Mouse (Mus musculus): Measurements from ENCODE around the gene Dlg4. TPM values are rescaled to one million over a fixed set of nuclear protein-coding genes. Genes with fewer than 3 reads are reported as not detected.

Dlg4 gene
- polyA plus RNA-seq, 1 experiment from 2014 or later, result 48.1 TPM

DNA sequence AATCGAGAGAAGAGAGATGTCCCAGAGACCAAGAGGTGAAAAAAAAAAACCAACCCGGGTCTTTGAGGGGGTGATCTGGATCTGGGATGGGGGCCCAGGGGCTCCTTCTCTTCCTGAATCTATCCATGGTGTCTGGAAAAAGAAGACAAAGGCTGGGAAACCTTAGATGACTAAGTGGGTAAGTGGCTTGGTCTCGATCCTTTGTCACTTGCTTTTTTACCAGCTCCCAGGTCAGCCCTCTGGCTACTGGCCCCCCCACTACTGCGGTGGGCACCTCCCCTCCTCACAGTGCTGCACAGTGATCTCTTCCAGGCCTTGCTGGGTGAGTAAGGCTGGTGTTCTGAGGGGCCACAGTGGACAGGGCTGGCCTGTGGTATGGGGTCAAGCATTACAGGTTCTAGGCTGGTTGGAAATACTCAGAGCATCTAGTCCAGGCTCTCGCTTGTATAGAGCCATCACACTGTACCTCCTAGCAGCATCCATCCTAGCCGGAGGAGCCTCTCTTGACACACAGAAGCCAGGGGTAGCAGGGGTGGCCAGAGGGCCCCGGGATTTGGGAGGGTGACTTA, 541 bp downstream of the Dlg4 start:
- in situ Hi-C loops (cut with MboI; ENCODE audit: low pct_unique_long_range_greater_than_20kb), result no loop called here
- no peaks in the 10 kb centered on the region for H3K27me3 ChIP-seq
- CTCF ChIA-PET, result interaction anchor here (0.5 to 1.4 kb wide), 3 partner anchors 11 to 583 kb away, joined by 3 to 6 read pairs (median 3); no protein-coding TSS in a partner anchor
- TF ChIP-seq CTCF (IDR thresholded peaks at IDR 0.05), result no peak
- no peak for ATAC-seq
- POLR2A ChIA-PET, result no interaction called here
- DNase-seq (ENCODE audit: low read depth, low spot score), result no peak

DNA sequence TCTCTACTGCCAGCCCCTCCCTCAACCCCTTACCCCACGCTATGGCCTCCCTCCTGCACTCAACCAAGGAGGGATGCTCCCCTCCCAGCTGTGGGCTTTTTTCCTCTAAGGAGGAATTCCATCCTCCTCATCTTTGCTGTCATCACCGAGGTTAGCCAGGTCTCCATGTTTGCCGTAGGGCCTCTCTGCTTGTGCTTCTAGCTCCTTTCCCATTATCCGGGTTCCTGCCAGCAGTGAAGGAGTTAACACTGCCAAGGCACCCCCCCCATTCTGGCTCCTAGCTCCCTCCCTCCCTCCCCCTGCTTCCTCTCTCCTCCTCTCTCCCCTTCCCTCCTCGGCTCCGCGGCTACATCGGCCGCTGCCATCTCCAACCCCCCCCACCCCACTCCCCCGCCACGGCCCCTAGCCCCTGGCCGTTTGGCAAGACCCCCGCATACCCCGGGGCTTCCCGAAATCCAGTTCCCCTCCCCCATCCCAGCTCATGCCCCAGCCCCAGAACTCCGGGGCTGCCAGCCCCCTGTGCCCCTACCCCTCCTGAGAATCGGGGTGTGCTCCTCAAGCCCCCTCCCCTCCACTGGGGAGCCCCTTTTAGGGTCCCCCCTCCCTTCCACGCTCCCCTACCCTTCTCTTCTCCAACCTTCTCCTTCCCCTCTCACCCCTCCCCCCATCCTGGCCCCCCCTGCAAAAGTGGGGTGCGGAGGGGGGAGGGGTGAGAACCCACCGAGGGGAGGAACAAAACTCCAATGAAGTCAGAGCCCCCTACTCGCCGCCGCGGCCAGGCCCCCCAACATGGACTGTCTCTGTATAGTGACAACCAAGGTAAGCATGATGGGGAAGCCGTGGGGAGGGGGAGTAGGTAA, 1.6 kb downstream of the Dlg4 start:
- ChIA-PET CTCF (no interaction called here), POLR2A (no interaction called here)
- H3K27me3 ChIP-seq, result no peaks in the 10 kb centered on the region
- no peak for TF ChIP-seq CTCF (IDR thresholded peaks at IDR 0.05)
- in situ Hi-C loops (cut with MboI; ENCODE audit: low pct_unique_long_range_greater_than_20kb), result no loop called here
- ATAC-seq (no peak), DNase-seq (ENCODE audit: low read depth, low spot score) (no peak)

DNA sequence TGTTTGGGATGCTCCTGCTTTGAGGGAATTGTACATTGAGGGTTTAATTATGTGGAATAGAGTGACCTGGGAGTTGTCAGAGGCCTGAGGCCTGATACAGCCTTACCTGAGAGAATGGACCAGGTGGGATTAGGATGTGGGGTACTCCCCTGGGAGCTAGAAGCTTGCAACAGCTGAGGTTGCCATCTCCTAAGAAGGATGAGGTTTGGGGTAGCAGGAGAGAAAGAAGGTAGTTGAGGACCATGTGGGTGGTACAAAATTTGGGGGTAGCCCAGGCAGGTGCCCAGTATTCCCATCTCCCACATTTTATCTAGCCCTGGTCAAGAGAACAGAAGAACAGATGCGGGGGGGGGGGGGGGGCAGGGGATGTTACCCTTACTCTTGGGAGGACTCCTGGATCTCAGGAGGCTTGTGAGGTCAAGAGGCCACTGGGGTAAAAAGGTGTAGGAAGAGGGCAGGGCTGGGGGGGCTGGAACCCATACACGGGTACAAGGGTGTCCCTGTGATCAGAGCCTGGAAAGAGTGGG, 2.8 kb downstream of the Dlg4 start:
- ATAC-seq, result no peak
- DNase-seq (ENCODE audit: low read depth, low spot score), result no peak
- CTCF ChIA-PET, result interaction anchor here (2.3 kb wide), 1 partner anchor 10 kb away, joined by 8 read pairs; no protein-coding TSS in a partner anchor
- no peaks in the 10 kb centered on the region for H3K27me3 ChIP-seq
- POLR2A ChIA-PET, result interaction anchor here (1.1 kb wide), 1 partner anchor 28 kb away, joined by 3 read pairs; no protein-coding TSS in a partner anchor
- in situ Hi-C loops (cut with MboI; ENCODE audit: low pct_unique_long_range_greater_than_20kb), result no loop called here
- no peak for TF ChIP-seq CTCF (IDR thresholded peaks at IDR 0.05)

DNA sequence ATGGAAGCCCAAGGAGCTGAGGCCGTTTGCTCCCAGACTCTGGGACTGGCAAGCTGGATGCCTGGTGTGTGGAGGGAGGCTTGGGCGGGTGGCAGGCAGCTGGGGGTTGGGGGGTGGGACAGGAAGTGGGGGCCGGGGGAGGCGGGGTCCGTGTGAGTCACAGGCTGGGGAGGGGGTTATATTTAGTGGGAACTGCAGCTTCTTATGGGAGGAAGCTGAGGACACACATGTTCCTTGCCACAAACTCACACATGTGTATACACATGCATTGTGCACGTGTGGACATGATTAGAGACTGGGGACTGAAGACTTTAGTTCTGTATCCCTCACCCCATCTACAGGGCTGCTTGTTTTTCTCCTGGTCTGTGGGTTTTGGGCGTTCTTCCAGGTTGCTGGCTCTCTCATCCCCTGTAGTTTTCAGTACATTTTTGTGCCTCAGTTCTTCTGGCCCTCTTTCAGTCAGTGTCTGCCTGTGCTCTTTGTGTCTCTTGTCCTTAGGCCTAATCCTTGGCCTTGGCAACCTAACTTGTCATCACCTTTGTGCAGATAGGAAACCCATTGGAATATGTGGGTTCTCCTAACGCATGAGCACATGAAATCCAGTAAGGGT, 3.4 kb downstream of the Dlg4 start:
- DNase-seq (ENCODE audit: low read depth, low spot score), result no peak
- CTCF ChIA-PET, result interaction anchor here (2.3 kb wide), 1 partner anchor 11 kb away, joined by 8 read pairs; no protein-coding TSS in a partner anchor

DNA sequence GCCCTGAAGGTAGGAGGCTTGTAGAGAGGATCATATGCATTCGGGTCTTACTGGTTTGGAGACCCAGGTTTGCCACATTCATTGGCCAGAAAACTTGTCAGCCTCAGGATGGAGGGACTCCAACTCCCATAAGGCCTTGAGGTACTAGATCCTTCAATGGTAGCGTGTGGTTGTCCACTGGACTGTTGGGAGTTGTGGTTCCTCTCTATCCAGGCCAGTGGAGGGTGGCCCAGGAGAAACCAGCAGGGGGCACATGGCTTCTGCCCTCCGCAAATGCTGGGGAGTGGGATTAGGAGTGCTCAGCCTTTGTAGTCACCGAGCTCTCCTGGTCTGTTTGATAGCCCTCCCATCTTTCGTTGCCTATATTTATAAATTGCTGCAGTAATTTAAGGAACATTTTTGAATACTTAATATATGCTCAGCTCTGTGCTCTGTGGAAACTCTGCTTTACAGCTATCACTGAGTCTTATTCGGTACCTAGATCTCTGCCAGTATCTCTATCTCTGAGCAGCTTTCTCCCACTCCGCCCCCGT, 4.1 kb downstream of the Dlg4 start:
- ChIA-PET POLR2A (interaction anchor here (1.1 kb wide), 1 partner anchor 25 kb away, joined by 3 read pairs; no protein-coding TSS in a partner anchor), CTCF (interaction anchor here (2.3 kb wide), 1 partner anchor 11 kb away, joined by 8 read pairs; no protein-coding TSS in a partner anchor)
- ATAC-seq (peak; percentile 59), DNase-seq (ENCODE audit: low read depth, low spot score) (no peak)
- in situ Hi-C loops (cut with MboI; ENCODE audit: low pct_unique_long_range_greater_than_20kb), result no loop called here
- H3K27me3 ChIP-seq, result no peaks in the 10 kb centered on the region
- TF ChIP-seq CTCF (IDR thresholded peaks at IDR 0.05), result no peak

More for the DNA sequence above, 3.4 kb downstream of the Dlg4 start:
- no peak for ATAC-seq
- in situ Hi-C loops (cut with MboI; ENCODE audit: low pct_unique_long_range_greater_than_20kb), result no loop called here
- no peaks in the 10 kb centered on the region for H3K27me3 ChIP-seq
- TF ChIP-seq CTCF (IDR thresholded peaks at IDR 0.05), result no peak
- POLR2A ChIA-PET, result interaction anchor here (1.1 kb wide), 1 partner anchor 28 kb away, joined by 3 read pairs; no protein-coding TSS in a partner anchor

DNA sequence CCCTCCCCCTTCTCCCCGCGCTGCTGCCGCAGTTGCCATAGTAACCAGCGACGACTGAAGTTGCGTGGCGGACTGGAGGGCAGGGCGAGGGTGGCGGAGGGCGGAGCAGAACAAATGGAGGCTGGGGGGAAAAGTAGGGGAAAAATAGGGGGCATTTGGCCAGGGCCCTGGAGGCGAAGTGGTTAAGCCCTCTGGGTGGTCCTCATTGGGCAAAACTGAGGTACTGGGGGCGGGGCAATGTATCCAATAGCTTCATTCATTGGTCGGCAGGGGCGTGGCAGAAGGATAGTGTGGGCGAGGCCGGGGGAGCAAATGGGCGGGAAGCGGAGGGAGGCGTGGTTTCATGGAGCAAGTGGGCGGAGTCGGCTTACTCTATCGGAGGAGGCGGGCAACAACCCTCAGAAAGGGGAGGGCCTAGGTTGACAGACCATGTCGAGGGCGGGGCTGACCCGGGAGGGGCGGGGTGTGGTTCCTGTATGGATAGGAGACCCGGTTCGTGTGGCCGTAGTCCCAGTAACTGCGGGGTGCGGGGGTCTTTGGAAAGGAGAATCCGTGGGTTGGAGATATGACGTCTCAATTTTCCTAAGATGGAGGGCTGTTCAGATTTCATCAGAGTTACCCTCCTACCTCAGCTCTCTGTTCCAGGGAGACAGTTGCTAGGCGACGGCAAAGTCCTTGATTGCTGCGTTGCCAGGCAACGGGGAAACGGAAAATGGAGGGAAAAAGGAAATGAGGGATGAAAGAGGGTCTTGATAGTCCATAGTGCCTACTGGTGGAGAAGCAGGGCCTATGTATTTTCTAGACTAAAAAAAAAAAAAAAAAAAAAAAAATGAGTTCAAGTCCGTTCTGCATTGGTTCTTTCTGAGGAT, 4.8 kb downstream of the Dlg4 start:
- no peaks in the 10 kb centered on the region for H3K27me3 ChIP-seq
- DNase-seq (ENCODE audit: low read depth, low spot score) (peak; percentile 78), ATAC-seq (peak; percentile 42)
- POLR2A ChIA-PET, result interaction anchor here (0.7 to 1.1 kb wide), 3 partner anchors 14 to 101 kb away, joined by 3 to 7 read pairs (median 5); no protein-coding TSS in a partner anchor
- in situ Hi-C loops (cut with MboI; ENCODE audit: low pct_unique_long_range_greater_than_20kb), result no loop called here
- no peak for TF ChIP-seq CTCF (IDR thresholded peaks at IDR 0.05)
- CTCF ChIA-PET, result interaction anchor here (2.3 kb wide), 1 partner anchor 12 kb away, joined by 8 read pairs; no protein-coding TSS in a partner anchor

DNA sequence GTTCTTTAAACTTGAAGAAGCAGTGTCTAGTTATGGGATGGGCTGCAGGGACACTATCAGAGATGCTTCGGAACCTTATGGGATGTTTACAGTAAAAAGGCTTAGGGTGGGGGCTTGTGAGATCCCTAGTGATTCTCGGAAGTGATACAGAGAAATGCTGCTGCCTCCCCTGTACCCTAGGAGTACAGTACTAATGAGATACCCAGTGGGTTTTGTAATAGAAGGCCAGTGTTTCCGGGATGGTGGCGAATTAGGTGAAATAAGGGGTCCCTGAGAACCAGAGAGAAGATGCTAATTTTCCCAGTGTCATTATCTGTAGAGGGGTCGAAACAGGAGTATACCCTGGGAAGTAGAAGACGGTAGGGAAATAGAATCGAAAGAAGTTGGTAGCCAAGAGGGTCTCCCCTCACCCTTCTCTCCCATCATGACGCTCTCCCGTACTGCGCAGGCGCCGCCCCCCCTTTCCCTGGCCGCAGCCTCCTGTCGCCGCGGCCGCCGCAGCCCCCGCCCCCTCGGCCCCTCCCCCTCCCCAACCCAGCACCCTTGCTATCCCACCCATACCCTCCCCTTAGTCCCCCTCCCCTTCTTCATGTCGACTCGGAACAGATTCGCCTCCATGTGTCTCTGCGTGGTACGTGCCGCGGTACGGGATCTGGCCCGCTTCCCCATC, 6.9 kb downstream of the Dlg4 start:
- H3K27me3 ChIP-seq, result no peaks in the 10 kb centered on the region
- no peak for TF ChIP-seq CTCF (IDR thresholded peaks at IDR 0.05)
- POLR2A ChIA-PET, result no interaction called here
- in situ Hi-C loops (cut with MboI; ENCODE audit: low pct_unique_long_range_greater_than_20kb), result no loop called here
- DNase-seq (ENCODE audit: low read depth, low spot score) (no peak), ATAC-seq (no peak)
- CTCF ChIA-PET, result no interaction called here

DNA sequence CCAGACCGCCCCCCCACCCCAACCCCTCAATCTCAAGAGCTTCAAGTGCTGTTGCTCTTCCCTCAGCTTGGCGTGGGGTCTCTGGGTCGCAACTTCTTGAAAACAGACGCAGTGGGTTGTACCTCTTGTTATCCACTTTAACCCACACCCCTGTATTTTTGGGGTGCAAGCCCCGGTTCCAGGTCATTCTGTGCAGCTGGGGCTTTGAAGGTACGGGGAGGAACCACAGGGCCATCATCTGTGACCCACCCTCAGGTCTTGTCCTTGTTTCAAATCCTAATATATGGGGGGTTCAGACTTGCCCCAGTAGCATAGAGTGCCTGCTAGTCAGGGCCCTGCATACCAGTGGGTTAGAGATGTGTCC, 7.4 kb downstream of the Dlg4 start:
- in situ Hi-C loops (cut with MboI; ENCODE audit: low pct_unique_long_range_greater_than_20kb), result no loop called here
- TF ChIP-seq CTCF (IDR thresholded peaks at IDR 0.05), result no peak
- DNase-seq (ENCODE audit: low read depth, low spot score), result no peak
- POLR2A ChIA-PET, result no interaction called here
- ATAC-seq, result no peak
- no peaks in the 10 kb centered on the region for H3K27me3 ChIP-seq
- CTCF ChIA-PET, result no interaction called here

DNA sequence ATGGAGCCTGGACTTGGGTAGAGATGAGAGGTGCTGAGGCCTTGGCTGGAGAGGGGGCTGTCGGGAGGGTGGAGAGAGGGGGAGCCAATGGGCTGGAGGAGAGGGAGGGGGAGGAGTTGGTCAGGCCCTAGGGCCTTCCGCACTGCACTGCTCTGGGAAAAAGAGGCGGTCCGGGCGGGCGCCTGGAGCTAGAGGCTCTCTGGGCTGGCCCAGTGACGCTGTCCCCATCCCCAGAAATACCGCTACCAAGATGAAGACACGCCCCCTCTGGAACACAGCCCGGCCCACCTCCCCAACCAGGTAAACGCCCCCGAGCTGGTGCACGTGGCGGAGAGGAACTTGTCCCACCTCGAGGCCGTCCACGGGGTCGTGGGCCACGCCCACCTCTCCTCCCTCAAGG, 9.9 kb downstream of the Dlg4 start:
- H3K27me3 ChIP-seq, result no peaks in the 10 kb centered on the region
- TF ChIP-seq CTCF (IDR thresholded peaks at IDR 0.05), result no peak
- no peak for DNase-seq (ENCODE audit: low read depth, low spot score)
- in situ Hi-C loops (cut with MboI; ENCODE audit: low pct_unique_long_range_greater_than_20kb), result no loop called here
- ATAC-seq, result no peak
- POLR2A ChIA-PET, result interaction anchor here (1.2 kb wide), 1 partner anchor 11 kb away, joined by 3 read pairs; the partner anchor contains the start of gene Acadvl
- CTCF ChIA-PET, result interaction anchor here (0.8 kb wide), 1 partner anchor 44 kb away, joined by 4 read pairs; no protein-coding TSS in a partner anchor
